Mouse (Mus musculus): ENCODE results near the gene Cdkl1. TPM values are rescaled to one million over a fixed set of nuclear protein-coding genes. Genes with fewer than 3 reads are reported as not detected.

Gene Cdkl1
- polyA plus RNA-seq, 1 experiment, result 2.5 TPM

- H3K4me3 ChIP-seq (ENCODE audit: control insufficient read depth, insufficient read depth, low read length), result no peak overlapping the region
- H3K27me3 ChIP-seq (ENCODE audit: control insufficient read depth, insufficient read depth, low read length), result no peaks in the 10 kb centered on the region
- TF ChIP-seq POLR2A (IDR thresholded peaks at IDR 0.05; ENCODE audit: control insufficient read depth, extremely low read depth, insufficient read depth, low read length, poor library complexity) (no peak), CTCF (IDR thresholded peaks at IDR 0.05; ENCODE audit: borderline replicate concordance, control insufficient read depth, extremely low read depth, insufficient read depth, low read length, poor library complexity) (no peak)
- no peak overlapping the region for H3K27ac ChIP-seq (ENCODE audit: control insufficient read depth, insufficient read depth, low read length)
- DNase-seq, result no peak
- H3K36me3 ChIP-seq (ENCODE audit: control insufficient read depth, insufficient read depth, low read length), result peaks cover 8% of the 10 kb centered on the region; the same call in 1 of the 2 replicates
- no peaks in the 10 kb centered on the region for H3K4me1 ChIP-seq (replicated peaks; ENCODE audit: control insufficient read depth, insufficient read depth, low read length)
- 92% methylated on average over 11 of the region's 11 CpGs for WGBS
These were observed 16.4 kb upstream of the Cdkl1 start for GRCm38 (mm10) chr12:69807399-69807985.

GRCm38 (mm10) chr12:69805148-69805547 lies 14.1 kb upstream of the Cdkl1 start:
- Histone ChIP-seq H3K36me3 (ENCODE audit: control insufficient read depth, insufficient read depth, low read length) (0 out of 2 replicates have a peak, but pooled peaks cover 4% of the 10 kb centered on the region), H3K27ac (ENCODE audit: control insufficient read depth, insufficient read depth, low read length) (no peak overlapping the region), H3K4me3 (ENCODE audit: control insufficient read depth, insufficient read depth, low read length) (no peak overlapping the region), H3K27me3 (ENCODE audit: control insufficient read depth, insufficient read depth, low read length) (no peaks in the 10 kb centered on the region), H3K4me1 (replicated peaks; ENCODE audit: control insufficient read depth, insufficient read depth, low read length) (no peaks in the 10 kb centered on the region)
- TF ChIP-seq POLR2A (IDR thresholded peaks at IDR 0.05; ENCODE audit: control insufficient read depth, extremely low read depth, insufficient read depth, low read length, poor library complexity) (no peak), CTCF (IDR thresholded peaks at IDR 0.05; ENCODE audit: borderline replicate concordance, control insufficient read depth, extremely low read depth, insufficient read depth, low read length, poor library complexity) (no peak)
- DNase-seq, result no peak
- 93% methylated on average over 6 of the region's 6 CpGs for WGBS

- no peak for DNase-seq
- 97% methylated on average over 10 of the region's 10 CpGs for WGBS
- Histone ChIP-seq H3K4me3 (ENCODE audit: control insufficient read depth, insufficient read depth, low read length) (no peak overlapping the region), H3K27me3 (ENCODE audit: control insufficient read depth, insufficient read depth, low read length) (no peaks in the 10 kb centered on the region), H3K27ac (ENCODE audit: control insufficient read depth, insufficient read depth, low read length) (no peak overlapping the region), H3K4me1 (replicated peaks; ENCODE audit: control insufficient read depth, insufficient read depth, low read length) (no peaks in the 10 kb centered on the region), H3K36me3 (ENCODE audit: control insufficient read depth, insufficient read depth, low read length) (0 out of 2 replicates have a peak, but pooled peaks cover 4% of the 10 kb centered on the region)
- TF ChIP-seq CTCF (IDR thresholded peaks at IDR 0.05; ENCODE audit: borderline replicate concordance, control insufficient read depth, extremely low read depth, insufficient read depth, low read length, poor library complexity) (no peak), POLR2A (IDR thresholded peaks at IDR 0.05; ENCODE audit: control insufficient read depth, extremely low read depth, insufficient read depth, low read length, poor library complexity) (no peak)
These were observed 13.5 kb upstream of the Cdkl1 start for GRCm38 (mm10) chr12:69804393-69805070.

GRCm38 (mm10) chr12:69803196-69803595 lies 12.1 kb upstream of the Cdkl1 start:
- Histone ChIP-seq H3K27ac (ENCODE audit: control insufficient read depth, insufficient read depth, low read length) (no peak overlapping the region), H3K36me3 (ENCODE audit: control insufficient read depth, insufficient read depth, low read length) (no peaks in the 10 kb centered on the region), H3K27me3 (ENCODE audit: control insufficient read depth, insufficient read depth, low read length) (no peaks in the 10 kb centered on the region), H3K4me3 (ENCODE audit: control insufficient read depth, insufficient read depth, low read length) (no peak overlapping the region), H3K4me1 (replicated peaks; ENCODE audit: control insufficient read depth, insufficient read depth, low read length) (no peaks in the 10 kb centered on the region)
- no peak for DNase-seq
- 96% methylated on average over 6 of the region's 6 CpGs for WGBS
- TF ChIP-seq CTCF (IDR thresholded peaks at IDR 0.05; ENCODE audit: borderline replicate concordance, control insufficient read depth, extremely low read depth, insufficient read depth, low read length, poor library complexity), result no peak
- TF ChIP-seq POLR2A (IDR thresholded peaks at IDR 0.05; ENCODE audit: control insufficient read depth, extremely low read depth, insufficient read depth, low read length, poor library complexity), result no peak

GRCm38 (mm10) chr12:69800586-69800985 lies 9.5 kb upstream of the Cdkl1 start:
- no peaks in the 10 kb centered on the region for H3K36me3 ChIP-seq (ENCODE audit: control insufficient read depth, insufficient read depth, low read length)

GRCm38 (mm10) chr12:69796311-69796710 lies 5.2 kb upstream of the Cdkl1 start:
- no peak overlapping the region for H3K27ac ChIP-seq (ENCODE audit: control insufficient read depth, insufficient read depth, low read length)
- TF ChIP-seq CTCF (IDR thresholded peaks at IDR 0.05; ENCODE audit: borderline replicate concordance, control insufficient read depth, extremely low read depth, insufficient read depth, low read length, poor library complexity) (no peak), POLR2A (IDR thresholded peaks at IDR 0.05; ENCODE audit: control insufficient read depth, extremely low read depth, insufficient read depth, low read length, poor library complexity) (no peak)
- WGBS, result 94% methylated on average over 3 of the region's 3 CpGs

More at GRCm38 (mm10) chr12:69800586-69800985, 9.5 kb upstream of the Cdkl1 start:
- no peak overlapping the region for H3K27ac ChIP-seq (ENCODE audit: control insufficient read depth, insufficient read depth, low read length)
- H3K4me1 ChIP-seq (replicated peaks; ENCODE audit: control insufficient read depth, insufficient read depth, low read length), result no peaks in the 10 kb centered on the region
- WGBS, result 96% methylated on average over 4 of the region's 4 CpGs
- TF ChIP-seq CTCF (IDR thresholded peaks at IDR 0.05; ENCODE audit: borderline replicate concordance, control insufficient read depth, extremely low read depth, insufficient read depth, low read length, poor library complexity) (no peak), POLR2A (IDR thresholded peaks at IDR 0.05; ENCODE audit: control insufficient read depth, extremely low read depth, insufficient read depth, low read length, poor library complexity) (no peak)
- DNase-seq, result no peak
- H3K27me3 ChIP-seq (ENCODE audit: control insufficient read depth, insufficient read depth, low read length), result no peaks in the 10 kb centered on the region
- H3K4me3 ChIP-seq (ENCODE audit: control insufficient read depth, insufficient read depth, low read length), result no peak overlapping the region

More at GRCm38 (mm10) chr12:69796311-69796710, 5.2 kb upstream of the Cdkl1 start:
- H3K36me3 ChIP-seq (ENCODE audit: control insufficient read depth, insufficient read depth, low read length), result no peaks in the 10 kb centered on the region
- DNase-seq, result no peak
- H3K4me1 ChIP-seq (replicated peaks; ENCODE audit: control insufficient read depth, insufficient read depth, low read length), result no peaks in the 10 kb centered on the region
- H3K27me3 ChIP-seq (ENCODE audit: control insufficient read depth, insufficient read depth, low read length), result no peaks in the 10 kb centered on the region
- H3K4me3 ChIP-seq (ENCODE audit: control insufficient read depth, insufficient read depth, low read length), result no peak overlapping the region
